Mouse (Mus musculus): ENCODE data around the gene Adrb1. TPM values are rescaled to one million over a fixed set of nuclear protein-coding genes. Genes with fewer than 3 reads are reported as not detected.

Gene Adrb1
- total and polyA plus RNA-seq, 3 experiments, result not detected

DNA sequence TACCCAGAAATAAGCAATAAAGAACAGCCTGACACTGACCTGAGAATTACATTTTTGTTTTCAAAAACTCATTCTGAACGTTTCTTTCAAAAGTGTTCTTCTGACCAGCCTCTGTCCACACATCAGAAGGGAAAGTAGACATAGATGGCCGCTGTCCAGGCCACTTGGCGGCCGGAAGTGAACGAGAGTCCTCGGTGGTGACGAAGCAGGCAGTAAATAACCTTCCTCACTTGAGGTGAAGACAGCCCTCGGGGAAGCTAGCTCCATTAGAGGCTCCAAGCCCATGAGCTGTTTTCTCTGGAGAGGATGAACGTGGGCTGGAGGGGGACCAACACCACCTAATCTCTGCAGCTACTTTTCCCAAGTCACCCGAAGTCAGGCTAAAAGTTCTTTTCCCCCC, 21.2 kb upstream of the Adrb1 start:
- no peaks in the 10 kb centered on the region for H3K9me3 ChIP-seq (replicated peaks; ENCODE audit: insufficient read depth, low read length)
- no peak overlapping the region for H3K27ac ChIP-seq (ENCODE audit: control insufficient read depth, low read depth, low read length)
- DNase-seq (ENCODE audit: low read depth, low spot score), result no peak
- H3K4me3 ChIP-seq (ENCODE audit: control insufficient read depth in 1 of 2, insufficient read depth in 1 of 2, low read depth in 2 of 2, low read length in 2 of 2), result no peak overlapping the region
- H3K4me1 ChIP-seq (ENCODE audit: control insufficient read depth in 1 of 2, insufficient read depth in 2 of 2, low read length in 2 of 2), result no peaks in the 10 kb centered on the region
- H3K79me2 ChIP-seq (ENCODE audit: control insufficient read depth, insufficient read depth, low read length, poor library complexity), result no peaks in the 10 kb centered on the region
- H3K36me3 ChIP-seq (ENCODE audit: control insufficient read depth in 1 of 2, insufficient read depth in 2 of 2, low read length in 2 of 2), result no peaks in the 10 kb centered on the region
- no peak for TF ChIP-seq E2F4 (IDR thresholded peaks at IDR 0.05; ENCODE audit: borderline replicate concordance, low read depth, low read length)
- no peak for TF ChIP-seq TBP (IDR thresholded peaks at IDR 0.05; ENCODE audit: low read depth, low read length)
- TF ChIP-seq CHD2 (IDR thresholded peaks at IDR 0.05; ENCODE audit: low read length), result no peak
- TF ChIP-seq MAZ (IDR thresholded peaks at IDR 0.05; ENCODE audit: low read depth, low read length), result no peak
- no peak for TF ChIP-seq MXI1 (IDR thresholded peaks at IDR 0.05; ENCODE audit: low read depth, low read length)
- no peak for TF ChIP-seq MAX (IDR thresholded peaks at IDR 0.05; ENCODE audit: low read length)
- no peak for TF ChIP-seq ETS1 (IDR thresholded peaks at IDR 0.05; ENCODE audit: low read depth, low read length)
- no peak for TF ChIP-seq POLR2AphosphoS5 (IDR thresholded peaks at IDR 0.05; ENCODE audit: borderline replicate concordance, low read depth, low read length)
- no peak for TF ChIP-seq CHD1 (IDR thresholded peaks at IDR 0.05; ENCODE audit: low read depth, low read length)
- TF ChIP-seq UBTF (IDR thresholded peaks at IDR 0.05; ENCODE audit: borderline replicate concordance, insufficient read depth, low read depth, low read length), result no peak
- no peak for TF ChIP-seq POLR2A (IDR thresholded peaks at IDR 0.05; ENCODE audit: control insufficient read depth in 1 of 2, insufficient read depth in 1 of 2, low read depth in 1 of 2, low read length in 2 of 2, poor library complexity in 1 of 2)
- no peak for TF ChIP-seq JUND (IDR thresholded peaks at IDR 0.05; ENCODE audit: low read depth, low read length)
- no peak for TF ChIP-seq MEF2A (IDR thresholded peaks at IDR 0.05; ENCODE audit: extremely low read depth, insufficient replicate concordance, low read depth, low read length, poor library complexity, severe bottlenecking)
- no peak for TF ChIP-seq ZMIZ1 (IDR thresholded peaks at IDR 0.05; ENCODE audit: low read depth, low read length)
- no peak for TF ChIP-seq NRF1 (IDR thresholded peaks at IDR 0.05; ENCODE audit: insufficient read depth, low read depth, low read length, poor library complexity, severe bottlenecking)
- no peak for TF ChIP-seq SIN3A (IDR thresholded peaks at IDR 0.05; ENCODE audit: low read length)
- TF ChIP-seq RAD21 (IDR thresholded peaks at IDR 0.05; ENCODE audit: low read depth, low read length), result no peak
- TF ChIP-seq ZC3H11A (IDR thresholded peaks at IDR 0.05; ENCODE audit: low read depth, low read length), result no peak
- no peak for TF ChIP-seq USF2 (IDR thresholded peaks at IDR 0.05; ENCODE audit: borderline replicate concordance in 1 of 2, insufficient read depth in 1 of 2, low read depth in 1 of 2, low read length in 2 of 2)
- H3K27me3 ChIP-seq (ENCODE audit: control insufficient read depth in 1 of 2, insufficient read depth in 2 of 2, low read length in 2 of 2), result no peaks in the 10 kb centered on the region; a peak in 1 of 4 replicates
- H3K9ac ChIP-seq (ENCODE audit: control insufficient read depth, low read depth, low read length, poor library complexity, severe bottlenecking), result no peak overlapping the region

DNA sequence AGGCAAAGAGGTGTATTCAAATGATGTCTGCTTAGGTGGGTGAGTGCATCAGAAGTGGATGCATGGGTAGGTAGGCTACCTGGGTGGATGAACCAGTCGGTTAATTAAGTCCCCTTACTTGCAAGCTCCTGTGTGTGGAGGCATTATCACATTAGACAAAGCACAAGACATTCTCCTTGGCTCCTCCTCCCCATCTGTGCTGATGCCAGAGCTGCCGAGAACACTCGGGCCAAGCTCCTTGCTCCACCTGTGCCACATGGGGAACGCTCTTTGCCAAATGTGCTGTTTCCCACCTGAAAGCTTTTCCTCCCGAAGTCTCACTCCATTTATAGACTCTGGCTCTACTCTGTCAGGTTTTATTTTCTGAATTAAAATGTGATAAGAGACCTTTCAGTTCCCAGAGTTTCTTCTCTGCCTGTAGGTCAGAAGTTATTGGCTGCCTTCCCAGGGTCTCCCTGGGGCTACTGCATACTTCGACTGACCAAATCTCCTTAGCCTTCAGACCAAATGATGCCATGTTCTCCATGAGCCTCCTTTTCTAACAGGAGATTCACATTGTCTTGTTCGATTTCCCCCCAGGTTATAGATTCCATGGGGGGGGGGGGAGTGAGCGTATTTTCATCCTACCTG, 20.5 kb upstream of the Adrb1 start:
- Histone ChIP-seq H3K9ac (ENCODE audit: control insufficient read depth, low read depth, low read length, poor library complexity, severe bottlenecking) (no peak overlapping the region), H3K9me3 (replicated peaks; ENCODE audit: insufficient read depth, low read length) (no peaks in the 10 kb centered on the region), H3K27me3 (ENCODE audit: control insufficient read depth in 1 of 2, insufficient read depth in 2 of 2, low read length in 2 of 2) (no peaks in the 10 kb centered on the region; a peak in 1 of 4 replicates), H3K79me2 (ENCODE audit: control insufficient read depth, insufficient read depth, low read length, poor library complexity) (no peaks in the 10 kb centered on the region), H3K27ac (ENCODE audit: control insufficient read depth, low read depth, low read length) (no peak overlapping the region), H3K36me3 (ENCODE audit: control insufficient read depth in 1 of 2, insufficient read depth in 2 of 2, low read length in 2 of 2) (no peaks in the 10 kb centered on the region), H3K4me3 (ENCODE audit: control insufficient read depth in 1 of 2, insufficient read depth in 1 of 2, low read depth in 2 of 2, low read length in 2 of 2) (no peak overlapping the region), H3K4me1 (ENCODE audit: control insufficient read depth in 1 of 2, insufficient read depth in 2 of 2, low read length in 2 of 2) (no peaks in the 10 kb centered on the region)
- DNase-seq (ENCODE audit: low read depth, low spot score), result no peak
- TF ChIP-seq ETS1 (IDR thresholded peaks at IDR 0.05; ENCODE audit: low read depth, low read length) (no peak), GABPA (IDR thresholded peaks at IDR 0.05; ENCODE audit: low read depth, low read length) (no peak), TCF12 (IDR thresholded peaks at IDR 0.05; ENCODE audit: low read depth, low read length) (no peak), USF2 (IDR thresholded peaks at IDR 0.05; ENCODE audit: borderline replicate concordance in 1 of 2, insufficient read depth in 1 of 2, low read depth in 1 of 2, low read length in 2 of 2) (no peak), NELFE (IDR thresholded peaks at IDR 0.05; ENCODE audit: low read depth, low read length) (no peak), MYB (IDR thresholded peaks at IDR 0.05; ENCODE audit: low read depth, low read length) (no peak), HCFC1 (IDR thresholded peaks at IDR 0.05; ENCODE audit: low read depth, low read length) (no peak), CHD1 (IDR thresholded peaks at IDR 0.05; ENCODE audit: low read depth, low read length) (no peak), UBTF (IDR thresholded peaks at IDR 0.05; ENCODE audit: borderline replicate concordance, insufficient read depth, low read depth, low read length) (no peak), E2F4 (IDR thresholded peaks at IDR 0.05; ENCODE audit: borderline replicate concordance, low read depth, low read length) (no peak), CHD2 (IDR thresholded peaks at IDR 0.05; ENCODE audit: low read length) (no peak), TBP (IDR thresholded peaks at IDR 0.05; ENCODE audit: low read depth, low read length) (no peak), RCOR1 (IDR thresholded peaks at IDR 0.05; ENCODE audit: low read depth, low read length) (no peak), MAX (IDR thresholded peaks at IDR 0.05; ENCODE audit: low read length) (no peak), MYC (IDR thresholded peaks at IDR 0.05; ENCODE audit: low read depth, low read length) (no peak), NRF1 (IDR thresholded peaks at IDR 0.05; ENCODE audit: insufficient read depth, low read depth, low read length, poor library complexity, severe bottlenecking) (no peak), POLR2AphosphoS5 (IDR thresholded peaks at IDR 0.05; ENCODE audit: borderline replicate concordance, low read depth, low read length) (no peak), SMC3 (IDR thresholded peaks at IDR 0.05; ENCODE audit: low read depth, low read length) (no peak), ZNF384 (IDR thresholded peaks at IDR 0.05; ENCODE audit: low read depth, low read length) (no peak), SIN3A (IDR thresholded peaks at IDR 0.05; ENCODE audit: low read length) (no peak)

Measured in MEL (cell line).